Mouse (Mus musculus) spleen, adult 2 months (tissue): ENCODE data around the gene Ttbk2.

Source experiments
- CTCF ChIP-seq: fragments of 200-500 bp; IDR thresholded peaks from 2 replicates; pipeline ENCODE4 v1.5.1; 2011; ENCODE audit warnings: mild to moderate bottlenecking, inconsistent platforms; ENCODE audit not compliant: insufficient read depth, insufficient read length, insufficient replicate concordance; ENCODE audit errors: extremely low read depth
- POLR2A ChIP-seq: fragments of 200-500 bp; IDR thresholded peaks from 2 replicates; pipeline ENCODE4 v1.6.1; 2011; ENCODE audit warnings: low read depth, low read length, inconsistent platforms

DNA sequence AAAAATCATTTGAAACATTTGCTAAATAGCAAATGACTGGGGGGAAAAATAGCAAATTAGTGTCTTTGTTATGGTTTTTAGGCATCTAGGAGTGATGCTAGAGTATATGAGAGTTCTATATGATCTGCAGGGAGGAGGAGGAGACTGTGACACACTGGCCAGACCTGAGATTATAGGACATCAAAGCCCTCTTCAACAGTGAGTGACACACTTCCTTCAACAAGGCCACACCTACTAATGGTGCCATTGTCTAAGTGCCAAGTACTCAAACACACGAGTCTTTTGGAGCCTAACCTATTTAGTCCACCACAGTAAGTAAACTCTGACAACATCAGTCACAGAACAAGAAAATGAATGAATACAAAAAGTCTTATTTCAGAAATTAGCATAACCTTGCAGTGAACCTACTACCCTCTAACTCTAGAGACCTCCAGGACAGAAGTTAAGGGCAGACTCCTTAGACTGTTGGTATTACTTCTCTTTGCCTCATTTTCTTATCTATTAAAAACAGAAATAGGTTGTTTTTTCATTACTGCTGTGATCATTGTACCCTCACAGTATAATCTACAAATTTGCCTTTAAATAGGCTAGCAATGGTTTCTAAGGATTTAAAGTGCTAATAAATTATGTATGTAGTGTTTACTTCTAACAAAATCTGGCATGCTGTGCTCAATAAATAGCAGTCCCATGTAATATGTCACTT lies 23.3 kb downstream of the Ttbk2 start:
- TF ChIP-seq POLR2A (no peak), CTCF (no peak)
